Mouse (Mus musculus): ENCODE results near the gene Fnbp1.

DNA sequence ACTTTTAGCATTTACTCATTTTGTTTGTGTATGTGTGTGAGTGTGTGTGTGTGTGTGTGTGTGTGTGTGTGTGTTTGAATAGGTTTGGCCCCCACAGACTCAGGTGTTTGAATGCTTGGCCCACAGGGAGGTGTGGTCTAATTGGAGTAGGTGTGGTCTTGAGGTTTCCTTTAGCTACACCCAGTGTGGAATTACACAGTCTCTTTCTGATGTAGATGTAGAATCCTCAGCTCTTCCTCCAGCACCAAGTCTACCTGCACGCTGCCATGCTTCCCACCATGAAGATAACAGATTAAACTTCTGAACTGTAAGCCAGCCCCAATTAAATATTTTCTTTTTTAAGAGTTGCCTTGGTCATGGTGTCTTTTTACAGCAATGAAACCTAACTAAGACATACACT is 81.5 kb downstream of the Fnbp1 start:
- TF ChIP-seq POLR2A (IDR thresholded peaks at IDR 0.05; ENCODE audit: insufficient read length, low read depth), result no peak
- TF ChIP-seq E2F4 (IDR thresholded peaks at IDR 0.05; ENCODE audit: insufficient read depth), result no peak
- TF ChIP-seq POLR2AphosphoS2 (IDR thresholded peaks at IDR 0.05; ENCODE audit: insufficient read length, low read depth), result no peak
- no peak for TF ChIP-seq USF1 (IDR thresholded peaks at IDR 0.05; ENCODE audit: low read depth)
- TF ChIP-seq MYOG (IDR thresholded peaks at IDR 0.05; ENCODE audit: control insufficient read depth in 1 of 3, insufficient read depth in 1 of 3, insufficient read length in 2 of 3, low read depth in 2 of 3), result no peak
